Mouse (Mus musculus) lung, adult 2 months (tissue): ENCODE measurements around the gene Cacna1a.

Experiments
- CTCF ChIP-seq: fragments of 200-500 bp; IDR thresholded peaks from 2 replicates; pipeline ENCODE4 v1.5.1; 2011; ENCODE audit warnings: mild to moderate bottlenecking, low read length, control low read depth; ENCODE audit not compliant: insufficient read depth
- POLR2A ChIP-seq: fragments of 200-500 bp; IDR thresholded peaks from 2 replicates; pipeline ENCODE4 v1.6.1; 2011; ENCODE audit warnings: low read depth, mild to moderate bottlenecking, control low read depth, low read length, borderline replicate concordance; ENCODE audit errors: extremely low read depth

- TF ChIP-seq CTCF = no peak
- no peak for TF ChIP-seq POLR2A
These were observed 154.2 kb downstream of the Cacna1a start for GRCm38 (mm10) chr8:84542481-84542880.
